In the genomic region with DNA sequence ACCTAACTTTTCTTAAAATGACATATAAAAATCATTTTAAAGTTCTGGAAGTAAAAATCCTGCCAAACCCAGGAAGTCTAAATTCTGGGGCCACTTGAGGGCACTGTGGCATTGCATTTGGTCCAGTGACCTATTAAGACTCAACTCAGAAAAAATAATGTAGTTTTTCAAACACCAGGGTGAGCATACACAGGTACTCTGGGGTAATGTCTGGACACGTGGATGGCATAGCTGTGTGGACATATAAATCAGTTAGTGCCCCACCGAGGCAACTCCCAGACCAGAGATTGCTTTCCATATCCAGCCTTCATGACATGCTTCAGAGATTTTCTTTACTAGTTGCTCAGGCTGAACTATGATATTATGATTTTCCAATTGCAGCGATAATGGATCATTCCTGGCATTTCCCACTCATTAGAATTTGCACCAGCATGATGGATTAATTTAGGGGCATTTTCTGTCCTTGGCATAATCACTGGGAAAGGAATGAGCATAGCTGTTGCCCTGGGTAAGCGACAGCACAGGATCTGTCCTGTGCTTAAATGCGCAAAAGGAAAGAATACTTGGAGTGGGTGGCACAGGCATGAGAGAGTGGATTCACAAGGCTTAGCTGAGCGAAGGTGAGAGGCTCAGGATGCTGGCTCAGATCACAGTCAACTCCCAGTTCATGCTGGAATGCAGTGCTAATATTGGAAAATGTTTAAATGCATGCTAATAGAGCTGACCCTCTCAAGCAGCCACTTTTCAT, we compare ENCODE assay signal across 8 mouse cellular contexts.
DNase-seq lines count a peak whose midpoint lies in the region; ATAC-seq and TF ChIP-seq lines count a peak whose summit lies in the region.

No protein-coding gene starts in this region.

- TF ChIP-seq CTCF in lung, adult 2 months (IDR thresholded peaks at IDR 0.05; ENCODE audit: insufficient read depth, low read length) = no peak
- TF ChIP-seq CTCF in stomach, postnatal 0 days (IDR thresholded peaks at IDR 0.05; ENCODE audit: low read depth) = peak; percentile 64

- H3K27me3 ChIP-seq in stomach, postnatal 0 days (ENCODE audit: control insufficient read depth, insufficient read depth, low read length) = no peaks in the 10 kb centered on the region
- H3K27me3 ChIP-seq in heart, embryonic 10.5 days (ENCODE audit: insufficient read depth, poor library complexity, severe bottlenecking) = no peaks in the 10 kb centered on the region

- no peak overlapping the region for H3K4me2 ChIP-seq in stomach, postnatal 0 days (replicated peaks; ENCODE audit: low read depth)

- TF ChIP-seq EP300 in stomach, postnatal 0 days (optimal IDR thresholded peaks at IDR 0.05) = no peak

- intact Hi-C loops in left cerebral cortex, postnatal 10 days (cut with DNase I) = loop anchor here (2.0 kb wide), 1 partner anchor 1838 kb away; no protein-coding TSS in a partner anchor

- ATAC-seq in frontal cortex, adult (ENCODE audit: low TSS enrichment) = peak; percentile 94
- ATAC-seq in stomach, postnatal 0 days (ENCODE audit: low FRiP score, low TSS enrichment) = no peak

- H3K36me3 ChIP-seq in stomach, postnatal 0 days (ENCODE audit: control insufficient read depth, insufficient read depth, low read length) = no peaks in the 10 kb centered on the region
- no peaks in the 10 kb centered on the region for H3K36me3 ChIP-seq in heart, embryonic 10.5 days

- WGBS in lung, adult 2 months = 62% methylated on average over 6 of the region's 6 CpGs
- WGBS in stomach, postnatal 0 days = 52% methylated on average over 6 of the region's 6 CpGs
- WGBS in heart, embryonic 10.5 days = 76% methylated on average over 6 of the region's 6 CpGs

- no peak overlapping the region for H3K9ac ChIP-seq in stomach, postnatal 0 days (ENCODE audit: low read length)

- peak; percentile 1 for DNase-seq in lung, postnatal 10 days
- DNase-seq in lung, adult 2 months = no peak
- peak; percentile 20 to 23 for DNase-seq in left cerebral cortex, postnatal 10 days (ENCODE audit: extremely low spot score in 1 of 2, low spot score in 2 of 2)
- DNase-seq in stomach, postnatal 0 days (ENCODE audit: low spot score) = no peak
- no peak for DNase-seq in c-Kit-positive CD71-positive TER-119-positive erythroid progenitor cells, embryonic 14.5 days (ENCODE audit: low spot score)
- no peak for DNase-seq in gastrocnemius, postnatal 25 days
- DNase-seq in heart, embryonic 10.5 days (ENCODE audit: low spot score) = no peak

- no peak for TF ChIP-seq POLR2A in lung, adult 2 months (IDR thresholded peaks at IDR 0.05; ENCODE audit: borderline replicate concordance, extremely low read depth, low read depth, low read length)

- H3K4me1 ChIP-seq in lung, adult 2 months (ENCODE audit: control insufficient read depth, insufficient read depth, low read length) = no peaks in the 10 kb centered on the region
- no peaks in the 10 kb centered on the region for H3K4me1 ChIP-seq in stomach, postnatal 0 days (replicated peaks; ENCODE audit: control insufficient read depth, insufficient read depth)
- no peaks in the 10 kb centered on the region for H3K4me1 ChIP-seq in heart, embryonic 10.5 days

- H3K9me3 ChIP-seq in stomach, postnatal 0 days (ENCODE audit: control insufficient read depth, low read length) = no peaks in the 10 kb centered on the region
- H3K9me3 ChIP-seq in heart, embryonic 10.5 days = no peaks in the 10 kb centered on the region

- H3K27ac ChIP-seq in stomach, postnatal 0 days (replicated peaks) = no peak overlapping the region
- no peak overlapping the region for H3K27ac ChIP-seq in heart, embryonic 10.5 days

- H3K4me3 ChIP-seq in lung, adult 2 months (replicated peaks; ENCODE audit: extremely low read depth, low read depth, low read length) = no peak overlapping the region
- H3K4me3 ChIP-seq in stomach, postnatal 0 days (ENCODE audit: low read depth, low read length) = no peak overlapping the region
- H3K4me3 ChIP-seq in heart, embryonic 10.5 days = no peak overlapping the region

Comparison
In these comparisons a context has a peak if more than half of its experiments do, and no peak if none do; other contexts are left out.
1. DNase-seq: peak in lung, postnatal 10 days (single experiment) and left cerebral cortex, postnatal 10 days (2 of 2); none in lung, adult 2 months (single experiment), stomach, postnatal 0 days (single experiment), c-Kit-positive CD71-positive TER-119-positive erythroid progenitor cells, embryonic 14.5 days (single experiment), gastrocnemius, postnatal 25 days (single experiment) and heart, embryonic 10.5 days (single experiment).